16 mouse cellular contexts compared by ENCODE assay signal in the genomic region with DNA sequence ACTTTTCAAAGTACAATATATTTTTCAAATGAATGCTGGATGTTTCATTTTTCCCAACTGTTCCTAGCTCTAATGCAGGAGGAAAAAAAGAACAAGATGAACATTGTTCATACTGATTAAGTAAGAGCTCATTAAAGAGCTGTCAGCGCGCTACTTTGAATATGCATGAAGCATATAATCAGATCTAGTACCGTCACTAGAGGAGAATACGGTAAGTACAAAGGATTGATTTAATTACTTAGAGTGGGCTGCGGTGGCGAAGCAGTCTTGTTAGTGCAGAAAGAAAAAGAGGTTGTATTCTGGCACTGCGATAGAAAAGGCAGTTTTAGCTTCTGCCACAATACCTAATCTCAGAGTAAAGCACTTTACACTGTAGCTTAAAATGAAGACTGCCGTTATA. TPM values are rescaled to one million over a fixed set of nuclear protein-coding genes. Genes with fewer than 3 reads are reported as not detected.
DNase-seq lines count a peak whose midpoint lies in the region; ATAC-seq lines count a peak whose summit lies in the region.
"Had no signal": no experiment of that assay in that cellular context is flagged by ENCODE, and none has a peak within 500 bp of the region (broad histone marks: within the 10 kb centered on the region; RNA-seq: fewer than 3 reads in every experiment).

No protein-coding gene starts in this region.

- H3K4me1 ChIP-seq in forebrain, embryonic 11.5 days (replicated peaks; ENCODE audit: control insufficient read depth, insufficient read depth, low read length), result peaks cover 16% of the 10 kb centered on the region; the same call in 1 of the 2 replicates
- H3K4me1 ChIP-seq in hindbrain, embryonic 16.5 days (ENCODE audit: control insufficient read depth, insufficient read depth, low read depth, low read length), result no peaks in the 10 kb centered on the region
- no peaks in the 10 kb centered on the region for H3K4me1 ChIP-seq in neural tube, embryonic 13.5 days (replicated peaks)
- 0 out of 2 replicates have a peak, but pooled peaks cover 3% of the 10 kb centered on the region for H3K4me1 ChIP-seq in embryonic facial prominence, embryonic 10.5 days
- H3K4me1 ChIP-seq: embryonic facial prominence, embryonic 15.5 days; limb, embryonic 12.5 days had no signal

- no peaks in the 10 kb centered on the region for H3K27me3 ChIP-seq in forebrain, embryonic 11.5 days (ENCODE audit: control insufficient read depth, insufficient read depth, low read length)
- no peaks in the 10 kb centered on the region; the same call in 1 of the 2 replicates for H3K27me3 ChIP-seq in hindbrain, embryonic 16.5 days (replicated peaks; ENCODE audit: control insufficient read depth, insufficient read depth, low read length)
- H3K27me3 ChIP-seq in neural tube, embryonic 13.5 days, result peaks cover 8% of the 10 kb centered on the region; the same call in 1 of the 2 replicates
- no peaks in the 10 kb centered on the region; the same call in 1 of the 2 replicates for H3K27me3 ChIP-seq in embryonic facial prominence, embryonic 10.5 days (replicated peaks; ENCODE audit: low read depth, poor library complexity, severe bottlenecking)
- H3K27me3 ChIP-seq: embryonic facial prominence, embryonic 15.5 days; limb, embryonic 12.5 days had no signal

- no peaks in the 10 kb centered on the region; the same call in 1 of the 2 replicates for H3K9me3 ChIP-seq in forebrain, embryonic 11.5 days (ENCODE audit: control insufficient read depth, low read length)
- H3K9me3 ChIP-seq in hindbrain, embryonic 16.5 days (ENCODE audit: control insufficient read depth, low read length), result no peaks in the 10 kb centered on the region
- H3K9me3 ChIP-seq in neural tube, embryonic 13.5 days, result no peaks in the 10 kb centered on the region
- H3K9me3 ChIP-seq in embryonic facial prominence, embryonic 10.5 days, result no peaks in the 10 kb centered on the region
- H3K9me3 ChIP-seq: embryonic facial prominence, embryonic 15.5 days; limb, embryonic 12.5 days had no signal

- 13% methylated on average over 8 of the region's 8 CpGs for WGBS in forebrain, embryonic 11.5 days
- 26% methylated on average over 8 of the region's 8 CpGs for WGBS in hindbrain, embryonic 16.5 days
- WGBS in neural tube, embryonic 13.5 days, result 28% methylated on average over 8 of the region's 8 CpGs
- WGBS in embryonic facial prominence, embryonic 10.5 days, result 51% methylated on average over 8 of the region's 8 CpGs

- 0 out of 2 replicates have a peak overlapping the region, but pooled peaks have one; percentile 34 for H3K27ac ChIP-seq in forebrain, embryonic 11.5 days (ENCODE audit: low read depth, low read length)
- H3K27ac ChIP-seq in hindbrain, embryonic 16.5 days (ENCODE audit: low read depth, low read length), result no peak overlapping the region
- H3K27ac ChIP-seq in neural tube, embryonic 13.5 days (replicated peaks), result no peak overlapping the region
- no peak overlapping the region for H3K27ac ChIP-seq in embryonic facial prominence, embryonic 10.5 days (replicated peaks)
- H3K27ac ChIP-seq: embryonic facial prominence, embryonic 15.5 days; limb, embryonic 12.5 days had no signal

- intact Hi-C loops in left cerebral cortex, postnatal 4 days (cut with DNase I), result no loop called here

- H3K4me3 ChIP-seq in forebrain, embryonic 11.5 days (ENCODE audit: low read depth, low read length), result no peak overlapping the region
- H3K4me3 ChIP-seq in hindbrain, embryonic 16.5 days (ENCODE audit: low read length), result no peak overlapping the region
- H3K4me3 ChIP-seq in neural tube, embryonic 13.5 days, result no peak overlapping the region
- H3K4me3 ChIP-seq in embryonic facial prominence, embryonic 10.5 days, result no peak overlapping the region
- H3K4me3 ChIP-seq: embryonic facial prominence, embryonic 15.5 days; limb, embryonic 12.5 days had no signal

- DNase-seq in left cerebral cortex, adult 9 months (ENCODE audit: low spot score in 2 of 2), result peak; percentile 16 to 49
- DNase-seq in left cerebral cortex, postnatal 4 days, result no peak
- DNase-seq in forebrain, embryonic 11.5 days (ENCODE audit: low spot score), result peak; percentile 53
- no peak for DNase-seq in cerebellum, adult 8-10 months
- DNase-seq in ovary, postnatal 14 days (ENCODE audit: low spot score), result no peak
- no peak for DNase-seq in embryonic facial prominence, embryonic 10.5 days (ENCODE audit: low spot score)
- DNase-seq: adrenal gland, postnatal 25 days; heart, adult 11 months; lung, postnatal 4 days had no signal

- no peaks in the 10 kb centered on the region for H3K36me3 ChIP-seq in forebrain, embryonic 11.5 days (ENCODE audit: control insufficient read depth, insufficient read depth, low read length)
- H3K36me3 ChIP-seq in hindbrain, embryonic 16.5 days (ENCODE audit: control insufficient read depth, insufficient read depth, low read length), result 0 out of 2 replicates have a peak, but pooled peaks cover 3% of the 10 kb centered on the region
- 0 out of 2 replicates have a peak, but pooled peaks cover 13% of the 10 kb centered on the region for H3K36me3 ChIP-seq in neural tube, embryonic 13.5 days
- no peaks in the 10 kb centered on the region for H3K36me3 ChIP-seq in embryonic facial prominence, embryonic 10.5 days (replicated peaks)
- H3K36me3 ChIP-seq: limb, embryonic 12.5 days had no signal

- H3K9ac ChIP-seq in forebrain, embryonic 11.5 days (ENCODE audit: low read length), result no peak overlapping the region
- H3K9ac ChIP-seq in hindbrain, embryonic 16.5 days (ENCODE audit: low read depth, low read length), result no peak overlapping the region
- H3K9ac ChIP-seq in neural tube, embryonic 13.5 days, result no peak overlapping the region
- H3K9ac ChIP-seq: embryonic facial prominence, embryonic 15.5 days; limb, embryonic 12.5 days had no signal

- ATAC-seq in forebrain, embryonic 11.5 days (replicated peaks; ENCODE audit: low FRiP score), result peak; percentile 88
- ATAC-seq in hindbrain, embryonic 16.5 days, result peak; percentile 56; the same call in 1 of the 2 replicates
- ATAC-seq in neural tube, embryonic 13.5 days (ENCODE audit: low read depth), result peak; percentile 65; the same call in 1 of the 2 replicates

- no peak overlapping the region for H3K4me2 ChIP-seq in forebrain, embryonic 11.5 days (ENCODE audit: low read depth, low read length, severe bottlenecking)
- H3K4me2 ChIP-seq in hindbrain, embryonic 16.5 days (ENCODE audit: low read length), result no peak overlapping the region
- no peak overlapping the region for H3K4me2 ChIP-seq in neural tube, embryonic 13.5 days
- H3K4me2 ChIP-seq: embryonic facial prominence, embryonic 15.5 days; limb, embryonic 12.5 days had no signal

RNA-seq across cellular contexts. Expression of a gene that starts 14.7 kb away (rescaled TPM):
- total RNA-seq in left cerebral cortex, postnatal 4 days (2021), result 10 to 100 TPM; 10.4 to 12.0 TPM
- polyA plus RNA-seq in forebrain, embryonic 11.5 days (2014; fragmentation: Nextera tagmentation; extraction: Ambion mirVana), result 45.6 and 46.4 TPM in 2 replicates
- 0.51 and 0.92 TPM in 2 replicates for polyA plus RNA-seq in hindbrain, embryonic 16.5 days (2015; fragmentation: Nextera tagmentation; extraction: Ambion mirVana)
- polyA plus RNA-seq in neural tube, embryonic 13.5 days (2015; fragmentation: Nextera tagmentation; extraction: Ambion mirVana), result not detected in 2 replicates
- polyA plus RNA-seq in embryonic facial prominence, embryonic 10.5 days (2016; fragmentation: Nextera tagmentation; extraction: Ambion mirVana), result 7.3 and 7.6 TPM in 2 replicates
- total RNA-seq: adrenal gland, postnatal 25 days; ES-E14 had no signal
- polyA plus RNA-seq: kidney, embryonic 14.5 days; liver, embryonic 16.5 days had no signal

Comparison
In these comparisons a context has a peak if more than half of its experiments do, and no peak if none do; other contexts are left out.
1. DNase-seq: peak in left cerebral cortex, adult 9 months (2 of 2) and forebrain, embryonic 11.5 days (single experiment); none in left cerebral cortex, postnatal 4 days (single experiment), cerebellum, adult 8-10 months (single experiment), ovary, postnatal 14 days (single experiment) and embryonic facial prominence, embryonic 10.5 days (single experiment).
2. Peak in every context shown above with its lines, with median percentiles within 50 percentile points of each other: ATAC-seq.